In the genomic region with DNA sequence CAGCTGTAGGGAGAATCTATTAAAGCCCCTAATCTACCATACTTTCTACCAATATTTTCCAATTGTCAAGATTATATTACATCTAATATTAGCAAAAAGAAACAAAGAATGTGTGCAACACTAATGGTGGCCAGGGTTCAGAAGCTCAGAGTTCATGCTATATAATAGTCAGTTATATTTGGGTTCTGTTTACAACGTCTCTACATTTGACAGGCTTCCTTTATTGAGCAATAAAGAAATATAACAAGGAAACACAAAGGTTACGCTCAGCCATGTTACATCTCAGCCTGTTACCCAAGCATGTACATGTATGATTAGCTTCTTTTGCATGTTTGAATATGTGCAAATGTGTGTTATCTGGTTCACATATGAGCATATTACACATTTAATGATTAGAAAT, we compare ENCODE assay signal across 24 mouse cellular contexts.
"Had no signal": no experiment of that assay in that cellular context is flagged by ENCODE, and none has a peak within 500 bp of the region (broad histone marks: within the 10 kb centered on the region; RNA-seq: fewer than 3 reads in every experiment).

No protein-coding gene starts in this region.

- H3K27me3 ChIP-seq: heart, embryonic 12.5 days; hindbrain, embryonic 13.5 days; hindbrain, embryonic 15.5 days; limb, embryonic 13.5 days; limb, embryonic 15.5 days; liver, embryonic 12.5 days had no signal

- DNase-seq: gastrocnemius, adult 2 months; gastrocnemius, postnatal 10 days; gastrocnemius, postnatal 25 days; heart, adult 18-20 months; heart, postnatal 10 days; heart, postnatal 4 days; kidney, adult 18-20 months; kidney, adult 8-10 months; kidney, postnatal 10 days; kidney, postnatal 25 days; kidney, postnatal 4 days; layer of hippocampus, adult 9-11 months; layer of hippocampus, postnatal 36 days; left cerebral cortex, postnatal 4 days had no signal

- H3K9ac ChIP-seq: heart, embryonic 12.5 days; hindbrain, embryonic 13.5 days; hindbrain, embryonic 15.5 days; limb, embryonic 13.5 days; limb, embryonic 15.5 days; liver, embryonic 12.5 days; liver, embryonic 14.5 days had no signal

- H3K4me2 ChIP-seq: heart, embryonic 12.5 days; hindbrain, embryonic 13.5 days; hindbrain, embryonic 15.5 days; limb, embryonic 13.5 days; limb, embryonic 15.5 days; liver, embryonic 12.5 days had no signal

- H3K9me3 ChIP-seq: heart, embryonic 10.5 days; heart, embryonic 12.5 days; hindbrain, embryonic 10.5 days; hindbrain, embryonic 13.5 days; hindbrain, embryonic 15.5 days; limb, embryonic 13.5 days; limb, embryonic 15.5 days; liver, embryonic 12.5 days had no signal

- H3K4me3 ChIP-seq: gastrocnemius, adult 2 months; heart, embryonic 10.5 days; heart, embryonic 12.5 days; hindbrain, embryonic 10.5 days; hindbrain, embryonic 13.5 days; hindbrain, embryonic 15.5 days; limb, embryonic 13.5 days; limb, embryonic 15.5 days; liver, embryonic 12.5 days had no signal

- H3K27ac ChIP-seq: gastrocnemius, adult 2 months; heart, embryonic 10.5 days; hindbrain, embryonic 10.5 days; hindbrain, embryonic 13.5 days; hindbrain, embryonic 15.5 days; hindbrain, postnatal 0 days; limb, embryonic 13.5 days; limb, embryonic 15.5 days; liver, embryonic 12.5 days; liver, embryonic 14.5 days had no signal

- H3K4me1 ChIP-seq: heart, embryonic 10.5 days; heart, embryonic 12.5 days; hindbrain, embryonic 10.5 days; hindbrain, embryonic 13.5 days; hindbrain, embryonic 15.5 days; limb, embryonic 15.5 days; liver, embryonic 12.5 days had no signal

- H3K36me3 ChIP-seq: heart, embryonic 10.5 days; heart, embryonic 12.5 days; hindbrain, embryonic 10.5 days; hindbrain, embryonic 13.5 days; hindbrain, embryonic 15.5 days; limb, embryonic 13.5 days; limb, embryonic 15.5 days; liver, embryonic 12.5 days had no signal

- ATAC-seq: hindbrain, postnatal 0 days; liver, embryonic 12.5 days had no signal
